Mouse (Mus musculus) liver, postnatal 0 days (tissue): ENCODE measurements at regions not wholly inside any gene's neighbourhood (a gene's known extent, or its start where the extent isn't known, plus 50 kb on each side); places are given as distances from the start of the nearest gene placed in this dataset.

Experiments used
- ATAC-seq: fragments of 200-750 bp; cut with Nextera tagmentation; 2 replicates; pipeline ENCODE4 v1.8.0; 2017; ENCODE audit warnings: mild to moderate bottlenecking, moderate library complexity
- DNase-seq: peaks from one replicate; pipeline ENCODE4 v3.0.0-alpha.2; 2016
- H3K27ac ChIP-seq: fragments of 300-500 bp; sonication (generic); 2 replicates; pipeline ENCODE4 v1.5.1; 2014; ENCODE audit warnings: antibody characterized with exemption, moderate library complexity, mild to moderate bottlenecking, low read depth
- H3K27me3 ChIP-seq: fragments of 300-500 bp; sonication (generic); 2 replicates; pipeline ENCODE4 v1.6.1; 2014; ENCODE audit warnings: low read length, control low read depth, mixed read lengths; ENCODE audit not compliant: insufficient read depth
- H3K36me3 ChIP-seq: fragments of 300-500 bp; sonication (generic); replicated peaks from 2 replicates; pipeline ENCODE4 v1.6.1; 2014; ENCODE audit warnings: mild to moderate bottlenecking, control low read depth, low read length, moderate library complexity, mixed read lengths; ENCODE audit not compliant: insufficient read depth
- H3K4me1 ChIP-seq: fragments of 300-500 bp; sonication (generic); 2 replicates; pipeline ENCODE4 v1.6.1; 2014; ENCODE audit warnings: antibody characterized with exemption, mild to moderate bottlenecking, control low read depth; ENCODE audit not compliant: insufficient read depth
- H3K4me2 ChIP-seq: fragments of 300-500 bp; sonication (generic); 2 replicates; pipeline ENCODE4 v1.6.1; 2014; ENCODE audit warnings: low read depth, mild to moderate bottlenecking, low read length, moderate library complexity, mixed read lengths
- H3K4me3 ChIP-seq: fragments of 300-500 bp; sonication (generic); 2 replicates; pipeline ENCODE4 v1.5.1; 2014; ENCODE audit warnings: low read depth, low read length
- H3K9ac ChIP-seq: fragments of 300-500 bp; sonication (generic); replicated peaks from 2 replicates; pipeline ENCODE4 v1.6.1; 2014; ENCODE audit warnings: mild to moderate bottlenecking, moderate library complexity
- H3K9me3 ChIP-seq: fragments of 300-500 bp; sonication (generic); 2 replicates; pipeline ENCODE4 v1.6.1; 2016; ENCODE audit warnings: mild to moderate bottlenecking, control low read depth, low read length, mixed read lengths
- CTCF ChIP-seq: sonication (generic); IDR thresholded peaks from 2 replicates; pipeline ENCODE4 v1.5.1; 2016; ENCODE audit warnings: antibody characterized with exemption, low read depth
- EP300 ChIP-seq: IDR thresholded peaks from 2 replicates; pipeline ENCODE4 v1.6.1; 2016; ENCODE audit warnings: antibody characterized with exemption, low read depth, mild to moderate bottlenecking
- WGBS: fragments of 180-500 bp; shearing (Covaris S2); extraction: QIAGEN DNeasy Blood & Tissue Kit; methylation state at CpG from one replicate; pipeline ENCODE4 v1.1.7; 2014; ENCODE audit not compliant: insufficient replicate concordance; 5-methylcytosine and 5-hydroxymethylcytosine counted together

- no peaks in the 10 kb centered on the region for H3K27me3 ChIP-seq
- no peaks in the 10 kb centered on the region for H3K36me3 ChIP-seq
- H3K9me3 ChIP-seq, result no peaks in the 10 kb centered on the region
- ATAC-seq (no peak), DNase-seq (no peak)
- 25% methylated on average over 4 of the region's 4 CpGs for WGBS
- no peak overlapping the region for H3K9ac ChIP-seq
- H3K4me2 ChIP-seq, result no peak overlapping the region
- H3K27ac ChIP-seq, result no peak overlapping the region
- H3K4me1 ChIP-seq, result no peaks in the 10 kb centered on the region
- H3K4me3 ChIP-seq, result no peak overlapping the region
- no peak for TF ChIP-seq EP300
- TF ChIP-seq CTCF, result no peak
Observed at GRCm38 (mm10) chr14:71963389-71964169, 528.1 kb downstream of the Gm9195 start.

- H3K36me3 ChIP-seq, result no peaks in the 10 kb centered on the region
- no peak overlapping the region for H3K9ac ChIP-seq
- TF ChIP-seq EP300 (no peak), CTCF (no peak)
- ATAC-seq, result no peak
- no peaks in the 10 kb centered on the region for H3K4me1 ChIP-seq
- no peak for DNase-seq
- H3K27me3 ChIP-seq, result no peaks in the 10 kb centered on the region
- H3K4me3 ChIP-seq, result no peak overlapping the region
- H3K27ac ChIP-seq, result no peak overlapping the region
- no peak overlapping the region for H3K4me2 ChIP-seq
- no peaks in the 10 kb centered on the region for H3K9me3 ChIP-seq
- WGBS, result 81% methylated on average over 2 of the region's 2 CpGs
Observed at GRCm38 (mm10) chr14:71948701-71949100, 542.9 kb downstream of the Gm9195 start.

- no peak for TF ChIP-seq CTCF
- no peak for TF ChIP-seq EP300
- WGBS, result 65% methylated on average over 2 of the region's 2 CpGs
Observed at GRCm38 (mm10) chr14:71937157-71937485, 554.5 kb downstream of the Gm9195 start.

GRCm38 (mm10) chr14:71936373-71937156 lies 555.1 kb downstream of the Gm9195 start:
- Histone ChIP-seq H3K9ac (no peak overlapping the region), H3K36me3 (no peaks in the 10 kb centered on the region), H3K27me3 (no peaks in the 10 kb centered on the region), H3K27ac (no peak overlapping the region), H3K4me2 (no peak overlapping the region), H3K4me1 (no peaks in the 10 kb centered on the region), H3K4me3 (no peak overlapping the region), H3K9me3 (no peaks in the 10 kb centered on the region)
- TF ChIP-seq CTCF, result no peak
- no peak for TF ChIP-seq EP300
- ATAC-seq, result no peak
- no peak for DNase-seq
- WGBS, result 59% methylated on average over 6 of the region's 6 CpGs

More at GRCm38 (mm10) chr14:71937157-71937485, 554.5 kb downstream of the Gm9195 start:
- no peaks in the 10 kb centered on the region for H3K9me3 ChIP-seq
- H3K27me3 ChIP-seq, result no peaks in the 10 kb centered on the region
- ATAC-seq, result no peak
- H3K9ac ChIP-seq, result no peak overlapping the region
- H3K36me3 ChIP-seq, result no peaks in the 10 kb centered on the region
- no peak overlapping the region for H3K27ac ChIP-seq
- no peak for DNase-seq
- no peak overlapping the region for H3K4me3 ChIP-seq
- H3K4me1 ChIP-seq, result no peaks in the 10 kb centered on the region
- H3K4me2 ChIP-seq, result no peak overlapping the region

GRCm38 (mm10) chr14:71915964-71916363 lies 575.7 kb downstream of the Gm9195 start:
- H3K27ac ChIP-seq, result no peak overlapping the region
- ATAC-seq (no peak), DNase-seq (no peak)
- no peaks in the 10 kb centered on the region for H3K36me3 ChIP-seq
- H3K4me1 ChIP-seq, result no peaks in the 10 kb centered on the region
- H3K27me3 ChIP-seq, result no peaks in the 10 kb centered on the region
- H3K4me2 ChIP-seq, result no peak overlapping the region
- WGBS, result 50% methylated on average over 5 of the region's 5 CpGs
- TF ChIP-seq CTCF (no peak), EP300 (no peak)
- no peak overlapping the region for H3K4me3 ChIP-seq
- H3K9me3 ChIP-seq, result no peaks in the 10 kb centered on the region
- no peak overlapping the region for H3K9ac ChIP-seq

GRCm38 (mm10) chr14:71910936-71911335 lies 580.7 kb downstream of the Gm9195 start:
- no peaks in the 10 kb centered on the region for H3K4me1 ChIP-seq
- no peaks in the 10 kb centered on the region for H3K36me3 ChIP-seq
- DNase-seq (no peak), ATAC-seq (no peak)
- no peaks in the 10 kb centered on the region for H3K27me3 ChIP-seq
- H3K4me3 ChIP-seq, result no peak overlapping the region
- no peak overlapping the region for H3K4me2 ChIP-seq
- H3K9ac ChIP-seq, result no peak overlapping the region
- TF ChIP-seq EP300 (no peak), CTCF (no peak)
- H3K27ac ChIP-seq, result no peak overlapping the region
- 84% methylated on average over 2 of the region's 2 CpGs for WGBS
- no peaks in the 10 kb centered on the region for H3K9me3 ChIP-seq
